Mouse (Mus musculus) lung, adult 2 months (tissue): Measurements from ENCODE around the gene L1td1.

Experiments
- CTCF ChIP-seq: fragments of 200-500 bp; IDR thresholded peaks from 2 replicates; pipeline ENCODE4 v1.5.1; 2011; ENCODE audit warnings: mild to moderate bottlenecking, low read length, control low read depth; ENCODE audit not compliant: insufficient read depth
- POLR2A ChIP-seq: fragments of 200-500 bp; IDR thresholded peaks from 2 replicates; pipeline ENCODE4 v1.6.1; 2011; ENCODE audit warnings: low read depth, mild to moderate bottlenecking, control low read depth, low read length, borderline replicate concordance; ENCODE audit errors: extremely low read depth

DNA sequence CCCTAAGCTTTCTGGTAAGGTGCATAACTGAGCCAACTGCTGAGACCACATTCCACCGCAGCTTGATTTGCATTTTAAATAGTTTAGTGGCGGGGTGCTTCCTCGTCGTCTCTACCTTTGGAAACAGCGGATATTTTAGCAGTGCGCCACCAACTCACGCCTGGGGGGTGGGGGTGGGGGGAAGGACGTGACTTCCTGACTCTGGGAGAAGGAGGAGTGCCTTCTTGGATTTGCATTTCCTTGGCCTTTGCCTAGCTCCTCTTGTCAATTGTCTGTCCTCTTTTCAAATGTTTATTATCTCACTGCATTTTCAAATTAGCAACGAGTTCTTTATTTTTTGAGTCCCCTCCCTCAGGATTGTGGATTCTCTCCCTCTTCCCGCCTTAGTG, 1.4 kb downstream of the L1td1 start:
- TF ChIP-seq POLR2A (no peak), CTCF (no peak)
